Mouse (Mus musculus): ENCODE data around the gene Cd55b.

DNA sequence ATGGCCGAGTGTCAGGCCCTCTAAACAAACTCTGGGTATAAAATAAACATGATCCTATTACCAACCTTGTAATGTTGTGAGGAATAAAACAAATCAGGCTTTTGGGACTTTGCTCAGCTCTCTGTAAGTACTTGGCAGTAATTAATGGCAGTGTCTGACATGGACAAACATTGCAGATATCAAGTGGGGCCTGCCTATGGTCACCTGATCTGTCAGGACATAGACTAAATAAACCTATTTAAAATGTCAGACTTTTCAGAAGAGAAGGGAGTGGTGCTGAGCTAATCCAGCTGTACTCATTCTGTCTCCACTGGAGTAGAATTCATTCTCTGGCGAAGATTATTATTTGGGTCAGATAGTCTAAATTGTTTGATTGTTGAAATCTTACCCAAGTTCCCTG lies 44.6 kb upstream of the Cd55b start:
- no peak for TF ChIP-seq CTCF (IDR thresholded peaks at IDR 0.05)
- TF ChIP-seq EP300 (IDR thresholded peaks at IDR 0.05): no peak

Data from lung, postnatal 0 days (tissue).